Mouse (Mus musculus) cerebellum, adult 2 months (tissue): Measurements from ENCODE around the gene Scube2.

ENCODE experiments used
- CTCF ChIP-seq: fragments of 200-500 bp; IDR thresholded peaks from 2 replicates; pipeline ENCODE4 v1.5.1; 2011; ENCODE audit warnings: low read depth, mild to moderate bottlenecking, control low read depth, low read length, moderate library complexity, borderline replicate concordance; ENCODE audit not compliant: insufficient read depth
- POLR2A ChIP-seq: fragments of 200-500 bp; IDR thresholded peaks from 2 replicates; pipeline ENCODE4 v1.6.1; 2011; ENCODE audit warnings: low read length, control low read depth, borderline replicate concordance; ENCODE audit not compliant: insufficient read depth

GRCm38 (mm10) chr7:109800626-109801025 is 64.9 kb downstream of the Scube2 start:
- no peak for TF ChIP-seq POLR2A
- no peak for TF ChIP-seq CTCF
